In genomic region chr4:62177282-62177681, GRCm38 (mm10) we compare ENCODE assay signal across 10 mouse cellular contexts. TPM values are rescaled to one million over a fixed set of nuclear protein-coding genes. Genes with fewer than 3 reads are reported as not detected.
DNase-seq lines count a peak whose midpoint lies in the region; ATAC-seq and TF ChIP-seq lines count a peak whose summit lies in the region.
"Had no signal": no experiment of that assay in that cellular context is flagged by ENCODE, and none has a peak within 500 bp of the region (broad histone marks: within the 10 kb centered on the region; RNA-seq: fewer than 3 reads in every experiment).

No protein-coding gene starts in this region.

- peak; percentile 5 for DNase-seq in forebrain, postnatal 0 days
- peak; percentile 37 for DNase-seq in lung, embryonic 14.5 days
- DNase-seq in lung, postnatal 4 days, result no peak
- DNase-seq in R1 (ENCODE audit: low read depth, low spot score), result peak; percentile 59
- peak; percentile 15 for DNase-seq in kidney, postnatal 10 days
- DNase-seq in stomach, postnatal 0 days (ENCODE audit: low spot score), result peak; percentile 22

- H3K4me3 ChIP-seq in forebrain, postnatal 0 days (ENCODE audit: low read depth, low read length), result no peak overlapping the region
- no peak overlapping the region for H3K4me3 ChIP-seq in forebrain, embryonic 15.5 days
- H3K4me3 ChIP-seq in lung, embryonic 14.5 days (ENCODE audit: low read depth, low read length), result no peak overlapping the region
- H3K4me3 ChIP-seq in stomach, postnatal 0 days (ENCODE audit: low read depth, low read length), result no peak overlapping the region
- H3K4me3 ChIP-seq in heart, embryonic 11.5 days (ENCODE audit: low read depth, low read length), result no peak overlapping the region
- H3K4me3 ChIP-seq: myocyte had no signal

- no peak overlapping the region for H3K4me2 ChIP-seq in forebrain, postnatal 0 days (ENCODE audit: low read depth)
- H3K4me2 ChIP-seq in forebrain, embryonic 15.5 days (replicated peaks), result no peak overlapping the region
- H3K4me2 ChIP-seq in lung, embryonic 14.5 days, result no peak overlapping the region
- H3K4me2 ChIP-seq in stomach, postnatal 0 days (replicated peaks; ENCODE audit: low read depth), result no peak overlapping the region
- H3K4me2 ChIP-seq in heart, embryonic 11.5 days, result no peak overlapping the region

- no peaks in the 10 kb centered on the region for H3K9me3 ChIP-seq in forebrain, postnatal 0 days (ENCODE audit: low read length)
- no peaks in the 10 kb centered on the region for H3K9me3 ChIP-seq in forebrain, embryonic 15.5 days
- H3K9me3 ChIP-seq in lung, embryonic 14.5 days (ENCODE audit: low read depth, low read length), result no peaks in the 10 kb centered on the region
- no peaks in the 10 kb centered on the region for H3K9me3 ChIP-seq in stomach, postnatal 0 days (ENCODE audit: control insufficient read depth, low read length)
- no peaks in the 10 kb centered on the region for H3K9me3 ChIP-seq in heart, embryonic 11.5 days (replicated peaks; ENCODE audit: control insufficient read depth, low read length)

- H3K36me3 ChIP-seq in forebrain, postnatal 0 days (ENCODE audit: insufficient read depth), result no peaks in the 10 kb centered on the region
- H3K36me3 ChIP-seq in forebrain, embryonic 15.5 days, result no peaks in the 10 kb centered on the region
- H3K36me3 ChIP-seq in lung, embryonic 14.5 days (ENCODE audit: insufficient read depth), result no peaks in the 10 kb centered on the region
- H3K36me3 ChIP-seq in stomach, postnatal 0 days (ENCODE audit: control insufficient read depth, insufficient read depth, low read length), result no peaks in the 10 kb centered on the region
- no peaks in the 10 kb centered on the region for H3K36me3 ChIP-seq in heart, embryonic 11.5 days (ENCODE audit: control insufficient read depth, insufficient read depth, low read length)

- no peaks in the 10 kb centered on the region for H3K4me1 ChIP-seq in forebrain, postnatal 0 days (ENCODE audit: insufficient read depth)
- no peaks in the 10 kb centered on the region for H3K4me1 ChIP-seq in forebrain, embryonic 15.5 days
- no peaks in the 10 kb centered on the region for H3K4me1 ChIP-seq in lung, embryonic 14.5 days (ENCODE audit: insufficient read depth)
- no peaks in the 10 kb centered on the region for H3K4me1 ChIP-seq in stomach, postnatal 0 days (replicated peaks; ENCODE audit: control insufficient read depth, insufficient read depth)
- no peaks in the 10 kb centered on the region for H3K4me1 ChIP-seq in heart, embryonic 11.5 days (ENCODE audit: control insufficient read depth, insufficient read depth, low read length)

- H3K27ac ChIP-seq in forebrain, postnatal 0 days (ENCODE audit: low read depth, low read length), result no peak overlapping the region
- H3K27ac ChIP-seq in forebrain, embryonic 15.5 days (replicated peaks), result no peak overlapping the region
- H3K27ac ChIP-seq in lung, embryonic 14.5 days (ENCODE audit: low read depth), result no peak overlapping the region
- H3K27ac ChIP-seq in stomach, postnatal 0 days (replicated peaks), result no peak overlapping the region
- H3K27ac ChIP-seq in heart, embryonic 11.5 days (ENCODE audit: low read depth, low read length), result no peak overlapping the region

- H3K27me3 ChIP-seq in forebrain, postnatal 0 days (ENCODE audit: insufficient read depth, low read length), result no peaks in the 10 kb centered on the region
- no peaks in the 10 kb centered on the region for H3K27me3 ChIP-seq in forebrain, embryonic 15.5 days
- no peaks in the 10 kb centered on the region for H3K27me3 ChIP-seq in lung, embryonic 14.5 days (ENCODE audit: insufficient read depth, low read length)
- no peaks in the 10 kb centered on the region for H3K27me3 ChIP-seq in stomach, postnatal 0 days (ENCODE audit: control insufficient read depth, insufficient read depth, low read length)
- H3K27me3 ChIP-seq in heart, embryonic 11.5 days (ENCODE audit: control insufficient read depth, insufficient read depth, low read length), result no peaks in the 10 kb centered on the region

- WGBS in forebrain, postnatal 0 days, result 48% methylated on average over 5 of the region's 5 CpGs
- 47% methylated on average over 5 of the region's 5 CpGs for WGBS in forebrain, embryonic 15.5 days
- WGBS in lung, embryonic 14.5 days, result 38% methylated on average over 5 of the region's 5 CpGs
- 31% methylated on average over 5 of the region's 5 CpGs for WGBS in stomach, postnatal 0 days
- 36% methylated on average over 5 of the region's 5 CpGs for WGBS in heart, embryonic 11.5 days (ENCODE audit: insufficient replicate concordance)

- TF ChIP-seq CTCF in forebrain, postnatal 0 days (IDR thresholded peaks at IDR 0.05; ENCODE audit: low read depth), result peak; percentile 59
- TF ChIP-seq CTCF in lung, embryonic 14.5 days (IDR thresholded peaks at IDR 0.05; ENCODE audit: low read depth), result peak; percentile 70
- peak; percentile 71 for TF ChIP-seq CTCF in stomach, postnatal 0 days (IDR thresholded peaks at IDR 0.05; ENCODE audit: low read depth)

- TF ChIP-seq EP300 in stomach, postnatal 0 days (optimal IDR thresholded peaks at IDR 0.05), result no peak

- ATAC-seq in forebrain, postnatal 0 days, result no peak
- no peak for ATAC-seq in forebrain, embryonic 15.5 days (replicated peaks)
- no peak for ATAC-seq in lung, embryonic 14.5 days (ENCODE audit: insufficient read depth)
- ATAC-seq in stomach, postnatal 0 days (ENCODE audit: low FRiP score, low TSS enrichment), result no peak
- ATAC-seq in heart, embryonic 11.5 days (replicated peaks; ENCODE audit: insufficient number of reproducible peaks, low FRiP score, low TSS enrichment), result no peak

- no peak overlapping the region for H3K9ac ChIP-seq in forebrain, postnatal 0 days
- H3K9ac ChIP-seq in forebrain, embryonic 15.5 days (replicated peaks), result no peak overlapping the region
- H3K9ac ChIP-seq in lung, embryonic 14.5 days, result no peak overlapping the region
- H3K9ac ChIP-seq in stomach, postnatal 0 days (ENCODE audit: low read length), result no peak overlapping the region
- no peak overlapping the region for H3K9ac ChIP-seq in heart, embryonic 11.5 days (ENCODE audit: low read depth, low read length)

RNA-seq across cellular contexts. Expression of gene Mup21, which starts 26.6 kb away (rescaled TPM):
- not detected in 2 replicates for total RNA-seq in forebrain, postnatal 0 days (2014; rRNA removed)
- not detected in 2 replicates for polyA plus RNA-seq in forebrain, postnatal 0 days (2015; fragmentation: Nextera tagmentation; extraction: Ambion mirVana)
- polyA plus RNA-seq in forebrain, embryonic 15.5 days (2015; fragmentation: Nextera tagmentation; extraction: Ambion mirVana), result not detected in 2 replicates
- polyA plus RNA-seq in lung, embryonic 14.5 days (2014; fragmentation: Nextera tagmentation; extraction: Ambion mirVana), result not detected in 2 replicates
- polyA plus RNA-seq in stomach, postnatal 0 days (2015; fragmentation: Nextera tagmentation; extraction: Ambion mirVana), result not detected in 2 replicates
- polyA plus RNA-seq in heart, embryonic 11.5 days (2014; fragmentation: Nextera tagmentation; extraction: Ambion mirVana), result not detected in 2 replicates
- polyA plus RNA-seq: intestine, embryonic 14.5 days; myocyte had no signal

RNA-seq across cellular contexts. Expression of gene Zfp37, which starts 53.6 kb away (rescaled TPM):
- total RNA-seq in forebrain, postnatal 0 days (2014; rRNA removed), result 24.2 and 30.1 TPM in 2 replicates
- polyA plus RNA-seq in forebrain, postnatal 0 days (2015; fragmentation: Nextera tagmentation; extraction: Ambion mirVana), result 11.2 and 14.6 TPM in 2 replicates
- polyA plus RNA-seq in forebrain, embryonic 15.5 days (2015; fragmentation: Nextera tagmentation; extraction: Ambion mirVana), result 20.4 TPM in 2 replicates
- 12.7 and 13.3 TPM in 2 replicates for polyA plus RNA-seq in lung, embryonic 14.5 days (2014; fragmentation: Nextera tagmentation; extraction: Ambion mirVana)
- polyA plus RNA-seq in stomach, postnatal 0 days (2015; fragmentation: Nextera tagmentation; extraction: Ambion mirVana), result 2.9 and 3.2 TPM in 2 replicates
- polyA plus RNA-seq in heart, embryonic 11.5 days (2014; fragmentation: Nextera tagmentation; extraction: Ambion mirVana), result 8.9 and 9.0 TPM in 2 replicates

Comparison
In these comparisons a context has a peak if more than half of its experiments do, and no peak if none do; other contexts are left out.
1. DNase-seq: peak in forebrain, postnatal 0 days (single experiment), lung, embryonic 14.5 days (single experiment), R1 (single experiment), kidney, postnatal 10 days (single experiment) and stomach, postnatal 0 days (single experiment); none in lung, postnatal 4 days (0 of 2).
2. Peak in every context shown above with its lines, with median percentiles within 50 percentile points of each other: CTCF ChIP-seq.